Mouse (Mus musculus) large intestine, adult 2 months (tissue): ENCODE results near the gene Camkmt. TPM values are rescaled to one million over a fixed set of nuclear protein-coding genes. Genes with fewer than 3 reads are reported as not detected.

Experiments used
- DNase-seq: peaks from one replicate; pipeline ENCODE4 v3.0.0-alpha.2; 2012; ENCODE audit warnings: low read depth, low spot score
- WGBS: fragments of 180-500 bp; shearing (Covaris S2); methylation state at CpG from one replicate; pipeline ENCODE4 v1.1.7; 2018; 5-methylcytosine and 5-hydroxymethylcytosine counted together
- polyA plus RNA-seq: library from polyadenylated mRNA; depleted of rRNA; stranded (reverse); fragments of >200 nt; gene quantifications from 2 replicates; pipeline ENCODE4 v1.2.3, GENCODE M21; 2012

The Camkmt gene
- polyA plus RNA-seq, 1 experiment: 1.9 TPM

DNA sequence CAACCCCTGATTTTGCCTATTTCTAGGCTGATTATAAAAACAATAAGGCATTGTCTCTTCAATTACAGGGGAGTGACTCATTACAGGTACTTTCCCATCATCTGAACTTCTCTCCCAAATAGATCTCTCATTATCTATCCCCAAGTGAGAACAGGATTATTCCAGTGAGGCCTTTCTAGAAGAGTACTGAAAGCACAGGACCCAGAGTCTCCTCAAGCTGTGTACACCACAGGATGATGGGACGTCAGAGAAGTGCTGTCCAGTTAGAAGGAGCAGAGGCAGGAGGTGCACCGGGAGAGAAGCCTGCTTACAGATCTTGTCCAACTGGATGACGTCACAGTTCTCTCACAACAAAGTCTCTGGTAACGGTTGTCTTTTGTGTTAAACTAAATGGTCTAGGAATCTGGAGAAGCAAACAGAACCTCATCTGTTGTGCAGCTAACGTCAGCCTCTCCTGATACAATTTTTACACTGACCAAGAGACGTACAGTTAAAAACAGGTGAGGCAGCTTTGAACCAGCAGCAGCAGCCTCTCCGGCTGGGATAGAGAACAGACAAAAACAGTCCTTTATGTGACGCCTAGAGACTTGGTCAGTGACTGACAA, 259.1 kb downstream of the Camkmt start:
- 60% methylated on average over 8 of the region's 8 CpGs for WGBS

DNA sequence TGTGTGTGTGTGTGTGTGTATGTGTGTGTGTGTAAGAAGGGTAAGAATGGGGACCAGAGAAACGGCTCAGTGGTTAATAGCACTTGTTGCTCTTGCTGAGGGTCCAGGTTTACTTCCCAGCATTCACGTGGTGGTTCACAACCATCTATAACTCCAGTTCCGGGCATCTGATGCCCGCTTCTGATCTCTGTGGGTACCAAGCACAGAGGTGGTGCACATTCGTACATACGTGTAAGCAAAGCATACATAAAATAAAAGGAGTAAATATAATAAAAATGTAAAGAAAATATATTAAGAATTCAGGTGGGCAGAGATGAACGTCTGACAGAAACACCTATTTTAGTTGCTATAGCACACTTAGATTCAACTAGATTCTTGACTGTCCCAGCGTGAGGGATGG, 260.9 kb downstream of the Camkmt start:
- 77% methylated on average over 8 of the region's 8 CpGs for WGBS
- DNase-seq: no peak

More for the DNA sequence above, 259.1 kb downstream of the Camkmt start:
- no peak for DNase-seq

DNA sequence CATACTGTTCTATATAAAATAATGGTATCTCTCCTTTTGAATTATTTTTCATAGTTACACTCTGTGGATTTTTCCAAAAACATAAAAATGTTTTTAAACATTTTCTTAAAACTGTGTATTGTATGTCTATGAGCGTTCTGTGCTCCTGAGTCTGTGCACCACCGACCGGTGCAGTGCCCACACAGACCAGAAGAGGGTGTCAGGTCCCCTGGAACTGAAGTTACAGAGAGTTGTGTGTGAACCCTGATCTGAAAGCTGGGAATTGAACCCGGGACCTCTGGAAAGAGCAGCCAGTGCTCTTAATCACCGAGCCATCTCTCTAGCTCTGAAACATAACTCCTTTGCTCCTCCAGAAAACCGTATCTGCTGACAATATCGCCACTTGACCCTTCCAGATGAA, 262.4 kb downstream of the Camkmt start:
- DNase-seq: no peak
- 85% methylated on average over 7 of the region's 7 CpGs for WGBS

DNA sequence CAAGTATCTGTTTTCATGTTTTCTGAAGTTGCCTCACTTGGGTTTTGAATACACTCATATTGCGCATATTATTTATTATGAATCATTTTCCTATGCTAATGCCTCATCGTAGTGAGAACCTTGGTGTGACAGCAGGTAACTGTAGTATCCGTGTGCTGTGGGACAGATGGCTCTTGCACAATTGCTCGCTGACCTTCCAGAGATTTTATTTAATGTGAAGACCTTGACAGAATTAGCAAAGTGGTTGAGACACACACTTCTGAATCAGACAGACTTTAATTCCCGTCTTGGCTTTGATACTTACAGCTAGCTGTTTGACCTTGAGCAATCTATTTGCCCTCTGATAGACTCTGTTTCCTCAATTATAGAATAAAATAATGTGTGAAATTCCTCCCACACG, 262.8 kb downstream of the Camkmt start:
- no peak for DNase-seq
- 81% methylated on average over 6 of the region's 6 CpGs for WGBS

DNA sequence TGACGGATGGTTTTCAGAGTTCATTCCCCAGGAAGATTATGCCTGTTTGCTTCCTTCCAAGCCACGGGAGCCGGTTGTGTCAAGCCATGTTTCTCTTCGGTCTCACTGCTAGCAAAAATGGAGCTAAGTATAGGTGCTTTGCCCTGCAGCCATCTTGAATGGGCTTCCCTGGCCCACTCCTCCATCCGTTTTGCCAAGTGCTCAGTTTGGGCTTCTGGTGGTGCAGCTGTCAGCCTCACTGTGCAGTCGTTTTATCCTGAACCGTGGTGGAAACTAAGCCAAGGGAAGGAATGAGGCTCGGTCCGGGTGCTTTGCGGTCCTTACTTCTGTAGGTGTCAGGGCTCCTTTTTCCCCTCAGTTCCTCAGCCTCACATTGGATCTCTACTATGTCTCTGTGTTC, 263.3 kb downstream of the Camkmt start:
- DNase-seq: no peak
- WGBS: 82% methylated on average over 10 of the region's 10 CpGs

DNA sequence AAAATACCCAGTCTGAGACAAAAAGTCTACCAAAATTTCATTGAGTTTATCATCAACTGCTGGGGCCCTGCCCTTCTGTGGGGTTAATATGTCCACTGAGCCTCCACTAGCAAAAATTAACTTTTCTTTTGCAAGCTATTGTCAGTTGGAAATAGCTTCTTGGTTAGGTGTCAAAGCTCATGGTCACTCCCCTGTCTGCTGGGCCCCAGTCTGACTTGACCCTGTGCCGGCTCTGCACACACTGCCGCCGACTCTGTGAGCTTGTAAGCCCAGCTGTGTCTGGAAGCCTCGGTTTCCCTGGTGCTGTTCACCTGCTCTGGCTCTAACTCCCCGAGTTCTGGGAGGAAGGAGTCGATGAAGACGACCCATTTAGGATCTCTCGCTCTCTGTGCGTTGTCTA, 265.0 kb downstream of the Camkmt start:
- DNase-seq: no peak
- WGBS: 86% methylated on average over 9 of the region's 9 CpGs

DNA sequence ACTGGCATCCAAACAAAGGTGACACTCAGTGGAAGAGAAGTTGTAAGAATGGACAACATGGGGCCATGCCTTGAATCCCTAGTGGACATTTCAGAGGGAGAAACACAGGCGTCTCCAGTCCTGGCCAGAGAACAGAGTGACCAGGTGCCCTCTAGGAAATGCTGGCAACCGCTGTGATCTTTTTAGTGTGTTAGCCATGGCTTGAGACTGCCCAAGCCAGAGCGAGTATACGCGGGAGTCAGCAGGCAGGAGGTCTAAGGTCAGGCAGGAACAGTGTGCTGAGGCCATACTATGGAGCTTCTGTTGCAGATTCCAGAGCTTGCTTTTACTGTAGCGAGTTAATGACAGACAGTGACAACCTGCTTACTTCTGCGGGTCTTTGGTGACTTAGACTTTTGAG, 270.7 kb downstream of the Camkmt start:
- WGBS: 79% methylated on average over 7 of the region's 7 CpGs
- DNase-seq: no peak

DNA sequence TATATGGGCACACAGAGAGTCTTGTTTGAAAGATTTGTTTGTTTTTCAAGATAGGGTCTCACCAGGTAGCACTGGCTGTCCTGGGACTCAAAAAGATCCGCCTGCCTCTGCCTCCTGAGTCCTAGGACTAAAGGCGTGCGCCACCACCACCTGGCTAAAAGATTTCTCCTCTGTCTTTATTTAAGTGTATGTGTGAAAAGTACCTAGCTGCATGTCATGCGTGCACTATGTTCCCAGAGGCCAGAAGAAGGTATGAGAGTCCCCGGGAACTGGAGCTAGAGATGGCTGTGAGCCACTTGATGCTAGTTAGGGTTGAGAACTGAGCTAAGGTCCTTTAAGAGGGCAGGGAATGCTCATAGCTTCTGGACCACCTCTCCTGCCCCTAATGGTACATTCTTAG, 277.0 kb downstream of the Camkmt start:
- no peak for DNase-seq
- WGBS: 92% methylated on average over 5 of the region's 5 CpGs

DNA sequence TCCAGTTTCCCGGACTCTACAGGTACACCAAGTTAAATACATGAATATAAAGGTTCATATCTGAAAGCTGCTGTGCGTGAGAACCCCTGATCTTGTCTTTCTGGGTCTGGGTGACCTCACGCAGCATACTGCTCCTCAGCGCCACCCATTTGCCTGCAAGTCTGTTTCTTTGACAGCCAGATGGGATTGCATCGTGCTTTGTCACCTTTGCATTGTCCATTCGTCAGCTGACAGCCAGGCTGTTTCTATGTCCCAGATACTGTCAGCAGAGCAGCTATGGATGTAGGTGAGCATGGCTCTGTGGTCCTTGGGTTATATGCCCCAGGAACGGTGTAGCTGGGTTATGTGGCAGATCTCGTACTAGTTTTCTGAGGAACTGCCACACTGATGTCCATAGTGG, 278.4 kb downstream of the Camkmt start:
- 77% methylated on average over 8 of the region's 8 CpGs for WGBS
- DNase-seq: no peak

DNA sequence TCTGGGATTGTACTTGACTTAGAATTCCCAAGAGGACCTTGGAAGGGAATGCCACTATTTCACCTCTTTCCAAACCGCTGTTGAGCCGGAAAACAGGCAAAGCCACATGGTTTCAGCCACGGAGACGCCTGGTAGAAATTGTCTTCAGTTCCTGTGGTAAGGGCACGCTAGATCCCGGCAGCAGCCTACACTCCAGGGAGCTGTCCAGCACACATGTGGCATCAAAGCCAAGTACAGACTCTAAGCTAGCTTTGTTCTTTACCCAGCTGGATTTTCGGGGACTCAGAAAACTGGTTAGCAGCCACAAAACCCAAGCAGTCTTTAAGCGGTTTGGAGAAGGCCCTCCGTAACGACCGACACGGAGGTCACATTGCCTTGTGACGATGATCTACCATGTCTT, 281.7 kb downstream of the Camkmt start:
- DNase-seq: no peak
- WGBS: 69% methylated on average over 13 of the region's 13 CpGs

DNA sequence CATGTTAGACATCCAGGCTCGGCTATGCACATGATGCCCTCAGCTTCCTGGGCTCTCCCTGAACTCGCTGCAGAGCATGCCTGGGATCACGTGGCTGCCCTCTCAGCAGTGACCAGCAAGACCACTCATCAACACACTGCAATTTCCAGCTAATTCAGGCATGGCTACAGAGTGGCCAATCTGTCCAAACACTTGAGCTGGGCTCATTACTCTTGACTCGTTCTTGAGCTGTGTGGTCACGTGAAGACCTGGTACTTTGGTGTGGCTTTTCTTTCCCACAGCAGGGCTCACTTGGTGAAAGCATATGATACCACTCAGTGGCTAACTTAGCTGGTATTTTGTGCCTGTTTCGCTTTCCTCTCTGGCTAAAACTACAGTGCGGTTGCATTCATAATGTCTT, 282.2 kb downstream of the Camkmt start:
- 89% methylated on average over 7 of the region's 7 CpGs for WGBS
- no peak for DNase-seq

DNA sequence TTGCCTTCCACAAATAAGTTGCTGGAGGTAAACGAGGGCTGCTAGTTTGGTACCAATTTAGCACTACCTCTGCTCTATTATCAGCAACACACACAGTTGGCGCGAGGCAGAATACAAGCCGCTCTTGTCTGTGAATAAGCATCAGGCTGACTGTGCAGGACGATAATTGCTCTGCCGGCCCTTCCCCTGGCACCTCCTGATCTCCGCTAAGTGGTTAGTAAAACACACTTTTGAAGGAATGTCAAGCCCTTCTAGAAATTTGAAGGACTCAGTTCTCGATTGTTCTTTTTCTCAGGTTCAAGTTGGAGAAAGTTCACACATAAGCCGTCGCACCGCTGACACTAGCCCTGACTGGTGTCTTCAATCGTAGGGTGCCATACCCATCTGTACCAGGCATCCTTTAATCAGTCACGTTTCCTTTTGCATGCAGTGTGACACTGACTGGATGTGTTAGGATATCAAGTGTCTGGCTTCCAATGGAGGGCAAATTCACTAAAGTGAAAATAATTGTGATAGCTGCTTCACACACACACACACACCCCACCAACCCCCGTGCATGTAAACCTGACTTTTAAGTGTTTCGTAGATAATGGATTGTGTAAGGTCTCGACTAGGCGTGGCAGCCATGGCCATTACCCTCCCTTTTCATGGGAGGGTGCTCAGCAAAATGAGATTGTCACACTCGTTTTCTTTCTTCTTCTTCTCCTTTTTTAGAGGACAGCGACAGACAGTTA, 283.9 kb downstream of the Camkmt start:
- 75% methylated on average over 19 of the region's 19 CpGs for WGBS
- DNase-seq: no peak

DNA sequence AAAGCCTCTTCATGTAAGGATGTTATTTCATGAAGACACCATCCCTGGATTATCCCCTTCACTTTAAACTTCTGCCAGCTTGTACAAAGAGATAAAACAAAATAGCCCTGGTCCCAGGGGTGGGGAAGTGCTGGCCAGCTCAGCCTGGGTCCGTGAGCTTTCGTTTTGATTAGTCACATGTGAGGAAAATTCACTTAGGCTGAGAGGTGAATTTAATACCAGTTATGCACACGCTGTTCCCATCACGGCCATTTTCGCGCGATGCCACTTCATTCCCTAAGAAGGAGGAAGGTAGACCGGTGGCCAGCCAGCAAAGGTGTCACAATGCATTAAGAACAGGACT, 284.5 kb downstream of the Camkmt start:
- DNase-seq: no peak
- WGBS: 71% methylated on average over 8 of the region's 8 CpGs

DNA sequence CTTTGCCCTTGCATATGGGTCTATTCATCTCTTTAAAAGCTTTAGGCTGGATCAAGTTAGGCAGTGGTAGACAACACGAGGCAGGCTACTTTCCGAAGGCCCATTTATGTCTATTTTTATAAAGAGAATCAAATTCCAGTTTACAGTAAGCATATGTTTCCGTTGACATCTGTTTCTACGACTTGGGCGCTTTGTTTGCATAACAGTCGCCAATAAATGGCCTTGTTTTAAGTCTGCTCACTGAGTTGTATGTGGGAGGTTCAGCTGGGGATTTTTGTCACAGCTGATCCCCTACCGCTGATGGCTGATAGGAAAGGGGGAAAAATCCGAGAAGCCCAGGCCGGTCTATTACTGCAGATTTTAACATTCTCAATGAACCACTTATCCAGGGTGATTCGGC, 285.2 kb downstream of the Camkmt start:
- WGBS: 42% methylated on average over 10 of the region's 10 CpGs
- DNase-seq: no peak

DNA sequence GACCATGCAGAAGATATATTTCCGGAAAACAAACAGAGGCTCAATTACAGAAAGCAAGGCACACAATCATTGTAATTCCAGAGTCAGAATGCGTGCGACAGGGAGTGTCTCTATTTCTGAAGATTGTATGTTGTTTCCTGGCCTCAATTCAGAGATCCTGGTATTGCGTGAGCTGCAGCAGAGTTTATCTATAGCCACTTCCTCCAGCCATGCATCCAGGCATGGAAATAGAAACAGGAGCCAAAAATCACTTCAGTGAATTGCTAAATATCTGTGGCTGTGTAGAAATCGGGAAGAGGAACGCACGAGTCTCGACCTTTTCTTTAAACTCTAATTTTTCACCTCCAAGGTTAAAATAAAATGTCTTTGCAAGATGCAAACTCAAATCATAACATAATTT, 287.1 kb downstream of the Camkmt start:
- 45% methylated on average over 8 of the region's 8 CpGs for WGBS
- no peak for DNase-seq

DNA sequence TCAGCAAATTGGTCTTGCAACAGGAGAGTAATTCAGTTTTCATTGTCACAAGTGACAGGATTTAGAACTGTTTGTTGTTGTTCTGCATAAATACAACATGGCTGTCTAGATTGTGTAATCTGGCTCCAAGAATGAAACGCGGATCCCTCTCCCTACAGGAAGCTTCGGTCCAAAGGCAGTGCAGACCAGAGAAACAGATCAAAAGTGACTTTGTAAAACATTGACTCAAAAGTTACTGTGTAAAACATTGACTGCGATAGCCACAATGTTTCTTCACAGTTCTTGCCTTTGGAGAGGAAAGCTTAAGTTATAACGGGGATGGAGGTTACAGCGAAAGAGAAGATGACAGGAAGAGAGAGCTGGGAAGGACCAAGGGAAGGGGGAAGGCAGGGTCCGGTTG, 288.7 kb downstream of the Camkmt start:
- WGBS: 84% methylated on average over 7 of the region's 7 CpGs
- no peak for DNase-seq

DNA sequence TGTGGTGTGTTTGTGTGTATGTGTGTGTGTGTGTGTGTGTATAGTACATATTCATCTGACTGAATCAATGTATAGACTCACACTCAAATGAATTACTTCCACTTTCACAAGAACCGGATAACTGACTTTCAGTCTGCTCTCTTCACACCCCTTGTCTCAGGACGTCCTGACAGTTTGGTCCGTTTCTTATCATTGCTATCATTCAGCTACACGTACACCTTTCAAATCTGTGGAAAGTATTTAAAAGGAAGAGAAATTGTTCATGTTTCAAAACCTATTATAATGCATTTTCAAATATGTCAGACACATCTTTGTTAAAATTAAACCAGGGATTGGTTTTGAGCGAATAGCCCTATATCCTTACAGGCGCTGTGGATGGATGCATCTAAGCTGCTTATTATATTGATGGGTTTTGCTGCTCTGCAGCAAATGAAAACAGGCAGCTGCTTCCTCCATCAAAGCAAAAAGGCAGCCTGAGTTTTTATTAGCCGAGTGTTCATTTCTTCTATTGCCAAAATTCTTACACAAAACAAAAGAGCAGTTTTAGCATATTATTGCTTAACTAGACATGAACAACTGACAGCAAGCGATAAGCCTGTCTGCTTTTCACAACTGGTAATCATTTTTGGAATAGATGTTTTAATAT, 291.3 kb downstream of the Camkmt start:
- DNase-seq: no peak
- WGBS: 78% methylated on average over 8 of the region's 8 CpGs

DNA sequence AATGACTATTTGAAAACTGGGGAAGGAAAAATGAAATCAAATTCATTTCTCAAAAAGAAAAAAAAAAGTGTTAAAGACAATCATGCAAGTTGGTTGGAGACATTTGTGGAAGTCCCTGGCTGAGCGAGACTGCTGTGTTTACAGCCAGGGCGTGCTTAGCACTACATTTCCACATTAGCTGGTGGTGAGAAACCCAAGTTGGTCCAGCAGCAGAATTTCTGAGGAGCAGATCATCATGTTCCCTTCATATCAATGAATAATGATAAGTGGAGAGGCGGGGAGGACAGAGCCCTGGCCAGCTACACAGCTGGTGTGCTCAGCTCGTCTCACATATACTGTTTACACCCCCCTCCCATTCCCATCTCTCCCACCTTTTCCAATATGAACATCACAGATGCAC, 292.0 kb downstream of the Camkmt start:
- 71% methylated on average over 4 of the region's 4 CpGs for whole genome bisulfite sequencing

DNA sequence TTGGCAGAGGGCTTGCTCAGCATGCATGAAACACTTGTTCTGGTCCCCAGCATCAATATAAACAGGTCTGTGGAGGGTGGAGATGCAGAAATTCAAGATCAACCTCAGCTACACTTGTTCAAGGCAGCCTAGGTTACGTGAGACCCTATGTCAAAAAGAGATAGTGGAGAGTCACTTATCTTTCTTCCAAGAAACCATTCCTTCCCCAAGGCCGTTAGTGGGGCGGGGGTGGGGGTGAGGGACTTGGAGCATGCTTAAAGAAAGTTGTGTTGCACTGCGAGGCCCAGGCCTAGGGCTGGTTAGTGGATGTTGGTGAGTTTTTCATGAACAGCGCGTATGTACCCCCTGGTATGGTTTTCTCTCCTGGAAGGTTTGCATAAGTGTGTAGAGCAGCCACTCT, 292.6 kb downstream of the Camkmt start:
- 84% methylated on average over 6 of the region's 6 CpGs for WGBS
- no peak for DNase-seq

More for the DNA sequence above, 292.0 kb downstream of the Camkmt start:
- no peak for DNase-seq

DNA sequence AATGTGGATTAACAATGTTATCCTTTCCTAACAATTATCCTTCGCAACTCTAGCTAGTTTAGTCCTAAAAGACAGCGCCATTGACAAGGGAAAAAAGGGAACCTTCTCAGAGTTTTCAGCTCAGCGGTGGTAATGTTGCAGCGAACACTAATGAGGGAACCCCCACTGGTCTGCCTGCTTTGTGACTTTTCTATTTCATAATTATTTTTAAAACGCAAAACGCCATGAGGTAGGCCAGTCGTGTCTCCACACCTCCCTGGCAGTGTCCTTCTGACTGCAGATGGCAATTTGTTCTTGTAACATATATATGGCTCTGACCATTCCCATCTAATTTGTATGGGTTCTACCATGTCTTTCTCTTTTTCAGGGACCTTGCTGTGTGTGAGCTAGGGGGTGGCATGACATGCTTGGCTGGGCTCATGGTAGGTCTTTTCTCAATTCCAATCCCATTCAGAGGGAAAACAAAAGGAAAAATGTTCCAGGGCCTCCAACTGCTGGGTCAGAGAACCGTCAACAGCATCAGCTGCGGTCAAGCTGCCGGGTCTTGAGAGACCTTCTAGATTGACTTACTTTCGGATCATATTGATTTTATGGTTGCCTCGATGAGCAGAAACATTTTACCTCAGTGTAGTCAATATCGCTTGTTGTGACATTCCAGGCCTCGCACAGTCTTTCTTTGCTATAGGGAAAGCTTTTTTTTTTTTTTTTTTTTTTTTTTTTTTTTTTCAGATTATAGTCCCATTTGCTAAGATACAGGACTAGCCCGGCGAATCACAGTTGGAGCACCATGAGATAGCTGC, 302.9 kb downstream of the Camkmt start:
- no peak for DNase-seq

More for the DNA sequence above, 302.9 kb downstream of the Camkmt start:
- WGBS: 93% methylated on average over 16 of the region's 16 CpGs
